Mouse (Mus musculus): Measurements from ENCODE around the gene Mki67. TPM values are rescaled to one million over a fixed set of nuclear protein-coding genes. Genes with fewer than 3 reads are reported as not detected.

Gene Mki67
- polyA plus RNA-seq (2012; ENCODE audit: insufficient read depth, low replicate concordance): 2.3 and 2.9 TPM in 2 replicates

DNA sequence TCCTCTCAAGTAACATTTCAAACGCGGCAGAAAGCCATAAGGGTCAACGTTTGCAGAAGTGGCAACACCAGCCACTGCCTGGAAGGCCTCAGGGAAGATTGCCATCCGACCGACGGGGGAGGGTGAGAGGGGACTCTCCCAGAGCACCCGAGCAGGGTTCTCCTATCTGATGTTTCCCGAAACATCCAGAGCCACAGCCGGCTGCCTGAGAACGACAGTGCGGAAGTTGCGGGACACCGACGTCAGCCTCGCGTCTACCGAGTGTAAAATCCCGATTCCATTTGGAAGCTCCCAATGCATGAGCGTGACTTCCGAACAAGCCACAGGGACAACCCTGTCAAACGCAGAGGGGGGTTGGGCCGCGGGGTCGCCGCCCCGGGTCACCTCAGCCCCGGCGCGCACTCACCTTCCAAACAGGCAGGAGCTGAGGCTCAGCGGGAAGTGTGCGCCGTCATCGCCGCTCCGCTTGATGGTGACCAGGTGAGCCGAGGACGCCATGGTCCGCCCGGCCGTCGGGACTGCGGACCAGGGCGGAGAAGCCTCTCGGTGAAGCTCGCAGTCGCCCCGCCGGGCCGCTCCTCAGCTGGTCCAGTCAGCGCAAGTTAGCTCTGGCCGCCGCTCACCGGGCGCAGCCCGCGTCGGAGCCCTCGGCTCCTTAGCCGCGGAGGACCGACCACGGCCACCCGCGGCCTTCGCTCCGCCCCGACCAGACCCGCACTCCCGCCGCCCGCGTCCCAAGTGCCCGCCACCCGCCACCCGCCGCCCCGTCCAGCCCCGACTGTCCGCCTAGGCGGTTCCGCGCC lies at the start of gene Mki67:
Gene Mki67, minus strand, starts transcription at position 720 of the 803 bp plus-strand sequence.
- H3K36me3 ChIP-seq (replicated peaks; ENCODE audit: low read length): peaks cover 6% of the 10 kb centered on the region
- H3K9me3 ChIP-seq: no peaks in the 10 kb centered on the region
- H3K4me1 ChIP-seq: peaks cover 54% of the 10 kb centered on the region
- TF ChIP-seq FLI1 (IDR thresholded peaks at IDR 0.05; ENCODE audit: low read length) (no peak), GATA1 (IDR thresholded peaks at IDR 0.05; ENCODE audit: borderline replicate concordance, low read length) (no peak)
- H3K4me3 ChIP-seq (replicated peaks): peak within 1 kb of the TSS; percentile 98
- no peaks in the 10 kb centered on the region for H3K27me3 ChIP-seq (replicated peaks)

GRCm38 (mm10) chr7:135763311-135763710 lies 47.1 kb upstream of the Mki67 start:
- TF ChIP-seq FLI1 (IDR thresholded peaks at IDR 0.05; ENCODE audit: low read length) (no peak), GATA1 (IDR thresholded peaks at IDR 0.05; ENCODE audit: borderline replicate concordance, low read length) (no peak)
- Histone ChIP-seq H3K36me3 (replicated peaks; ENCODE audit: low read length) (no peaks in the 10 kb centered on the region), H3K4me1 (no peaks in the 10 kb centered on the region), H3K27me3 (replicated peaks) (peaks cover 22% of the 10 kb centered on the region), H3K9me3 (0 out of 2 replicates have a peak, but pooled peaks cover 3% of the 10 kb centered on the region), H3K4me3 (replicated peaks) (no peak overlapping the region)

DNA sequence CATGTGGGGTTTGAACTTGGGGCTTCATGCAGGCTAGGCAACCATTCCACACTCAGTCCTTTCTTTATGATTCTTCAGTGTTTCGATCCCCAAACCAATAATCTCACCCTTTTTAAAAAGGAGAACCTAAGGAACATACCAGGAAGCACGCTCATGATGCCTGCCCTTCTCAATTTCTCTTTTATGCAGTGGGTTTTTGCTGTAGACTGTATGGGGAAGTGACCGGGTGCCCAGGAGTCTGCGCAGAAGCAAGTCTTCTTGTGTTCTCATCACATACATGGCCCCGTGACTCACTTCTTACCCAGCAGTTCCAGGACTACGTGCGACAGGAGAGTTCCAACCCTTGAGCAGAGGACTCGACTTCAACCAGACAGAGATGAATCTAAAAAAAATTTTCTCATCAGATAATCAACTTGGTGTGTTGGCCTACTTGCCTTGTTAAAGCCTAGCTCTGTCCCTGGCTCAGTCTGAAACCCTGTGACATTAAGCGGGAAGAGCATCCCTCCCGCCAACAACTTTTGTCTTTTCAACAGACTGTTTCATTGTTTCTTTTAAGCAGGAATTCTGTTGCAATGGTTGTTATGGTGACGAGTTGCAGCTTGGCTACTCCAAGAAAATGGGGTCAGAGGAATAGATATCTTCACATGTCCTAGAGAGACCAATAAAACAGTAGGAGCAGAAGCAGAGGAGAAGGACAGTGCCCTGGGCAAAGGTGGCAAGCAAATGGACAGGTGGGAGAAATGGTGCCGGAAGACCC lies 42.8 kb upstream of the Mki67 start:
- peaks cover 30% of the 10 kb centered on the region for H3K27me3 ChIP-seq (replicated peaks)
- no peak for TF ChIP-seq FLI1 (IDR thresholded peaks at IDR 0.05; ENCODE audit: low read length)
- TF ChIP-seq GATA1 (IDR thresholded peaks at IDR 0.05; ENCODE audit: borderline replicate concordance, low read length): no peak
- no peaks in the 10 kb centered on the region for H3K36me3 ChIP-seq (replicated peaks; ENCODE audit: low read length)
- H3K4me3 ChIP-seq (replicated peaks): no peak overlapping the region
- H3K9me3 ChIP-seq: peaks cover 22% of the 10 kb centered on the region
- no peaks in the 10 kb centered on the region for H3K4me1 ChIP-seq

DNA sequence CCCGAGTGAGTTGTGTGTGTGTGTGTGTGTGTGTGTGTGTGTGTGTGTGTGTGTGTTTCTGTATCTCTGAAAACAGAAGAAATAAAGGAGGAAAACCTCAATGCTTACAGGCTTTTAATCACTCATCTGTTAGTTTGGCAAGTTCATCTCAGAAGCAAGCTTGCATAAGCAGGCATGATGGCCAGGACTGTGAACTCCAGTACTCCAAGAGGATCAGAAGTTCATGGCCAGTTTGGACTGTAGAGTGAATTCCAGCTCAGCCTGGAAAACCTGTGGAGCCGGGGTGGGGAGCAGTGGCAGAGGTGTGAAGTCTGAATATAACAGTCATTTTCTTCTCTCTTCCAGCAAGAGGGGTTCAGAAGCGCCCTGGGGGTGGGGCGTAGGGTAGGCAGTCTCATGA lies 42.0 kb upstream of the Mki67 start:
- no peak overlapping the region for H3K4me3 ChIP-seq (replicated peaks)
- no peaks in the 10 kb centered on the region for H3K36me3 ChIP-seq (replicated peaks; ENCODE audit: low read length)
- H3K9me3 ChIP-seq: peaks cover 25% of the 10 kb centered on the region
- TF ChIP-seq FLI1 (IDR thresholded peaks at IDR 0.05; ENCODE audit: low read length) (no peak), GATA1 (IDR thresholded peaks at IDR 0.05; ENCODE audit: borderline replicate concordance, low read length) (no peak)
- no peaks in the 10 kb centered on the region for H3K4me1 ChIP-seq
- peaks cover 29% of the 10 kb centered on the region for H3K27me3 ChIP-seq (replicated peaks)

DNA sequence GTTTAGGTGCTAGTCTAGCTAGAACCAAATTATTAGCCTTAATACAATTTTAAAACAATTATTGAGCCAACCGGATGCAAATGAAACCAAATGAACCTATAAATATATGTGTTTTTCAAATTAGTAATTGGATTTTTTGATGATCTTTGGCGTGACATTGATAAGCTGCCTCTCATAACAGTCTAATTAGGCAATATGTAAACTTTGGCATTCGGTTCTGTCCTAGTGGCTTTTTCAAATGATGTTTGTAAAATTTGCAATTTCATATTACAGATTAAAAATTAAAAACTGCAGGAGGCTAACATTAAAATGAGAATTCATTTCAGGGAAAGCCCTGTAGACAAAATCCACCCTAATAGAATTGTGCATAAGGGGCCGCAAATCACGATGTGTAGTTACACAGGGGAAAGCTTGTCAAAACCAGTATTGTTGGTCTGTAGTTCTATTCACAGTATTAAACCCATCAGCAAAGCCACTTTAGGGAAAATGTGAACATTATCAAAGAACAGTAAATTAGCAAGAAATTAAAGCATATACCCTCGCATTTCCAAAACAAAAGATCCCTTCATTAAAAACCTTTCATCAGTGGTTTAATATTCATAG lies 40.9 kb upstream of the Mki67 start:
- H3K4me1 ChIP-seq: no peaks in the 10 kb centered on the region
- TF ChIP-seq FLI1 (IDR thresholded peaks at IDR 0.05; ENCODE audit: low read length): no peak
- no peak for TF ChIP-seq GATA1 (IDR thresholded peaks at IDR 0.05; ENCODE audit: borderline replicate concordance, low read length)
- no peak overlapping the region for H3K4me3 ChIP-seq (replicated peaks)
- H3K9me3 ChIP-seq: peaks cover 25% of the 10 kb centered on the region
- H3K36me3 ChIP-seq (replicated peaks; ENCODE audit: low read length): no peaks in the 10 kb centered on the region
- peaks cover 24% of the 10 kb centered on the region for H3K27me3 ChIP-seq (replicated peaks)

GRCm38 (mm10) chr7:135748986-135749385 lies 32.8 kb upstream of the Mki67 start:
- Histone ChIP-seq H3K4me1 (peaks cover 24% of the 10 kb centered on the region), H3K9me3 (peaks cover 8% of the 10 kb centered on the region), H3K4me3 (replicated peaks) (no peak overlapping the region), H3K27me3 (replicated peaks) (peaks cover 28% of the 10 kb centered on the region), H3K36me3 (replicated peaks; ENCODE audit: low read length) (no peaks in the 10 kb centered on the region)
- no peak for TF ChIP-seq GATA1 (IDR thresholded peaks at IDR 0.05; ENCODE audit: borderline replicate concordance, low read length)
- no peak for TF ChIP-seq FLI1 (IDR thresholded peaks at IDR 0.05; ENCODE audit: low read length)

GRCm38 (mm10) chr7:135747072-135747471 lies 30.9 kb upstream of the Mki67 start:
- peaks cover 11% of the 10 kb centered on the region for H3K9me3 ChIP-seq
- H3K36me3 ChIP-seq (replicated peaks; ENCODE audit: low read length): no peaks in the 10 kb centered on the region
- no peak for TF ChIP-seq FLI1 (IDR thresholded peaks at IDR 0.05; ENCODE audit: low read length)
- no peak for TF ChIP-seq GATA1 (IDR thresholded peaks at IDR 0.05; ENCODE audit: borderline replicate concordance, low read length)
- no peak overlapping the region for H3K4me3 ChIP-seq (replicated peaks)
- peaks cover 31% of the 10 kb centered on the region for H3K27me3 ChIP-seq (replicated peaks)
- H3K4me1 ChIP-seq: peaks cover 24% of the 10 kb centered on the region

- Histone ChIP-seq H3K9me3 (peaks cover 16% of the 10 kb centered on the region), H3K4me1 (peaks cover 24% of the 10 kb centered on the region), H3K36me3 (replicated peaks; ENCODE audit: low read length) (no peaks in the 10 kb centered on the region), H3K4me3 (replicated peaks) (no peak overlapping the region), H3K27me3 (replicated peaks) (peaks cover 33% of the 10 kb centered on the region)
- TF ChIP-seq FLI1 (IDR thresholded peaks at IDR 0.05; ENCODE audit: low read length): no peak
- no peak for TF ChIP-seq GATA1 (IDR thresholded peaks at IDR 0.05; ENCODE audit: borderline replicate concordance, low read length)
These were observed 30.4 kb upstream of the Mki67 start for GRCm38 (mm10) chr7:135746528-135746927.

DNA sequence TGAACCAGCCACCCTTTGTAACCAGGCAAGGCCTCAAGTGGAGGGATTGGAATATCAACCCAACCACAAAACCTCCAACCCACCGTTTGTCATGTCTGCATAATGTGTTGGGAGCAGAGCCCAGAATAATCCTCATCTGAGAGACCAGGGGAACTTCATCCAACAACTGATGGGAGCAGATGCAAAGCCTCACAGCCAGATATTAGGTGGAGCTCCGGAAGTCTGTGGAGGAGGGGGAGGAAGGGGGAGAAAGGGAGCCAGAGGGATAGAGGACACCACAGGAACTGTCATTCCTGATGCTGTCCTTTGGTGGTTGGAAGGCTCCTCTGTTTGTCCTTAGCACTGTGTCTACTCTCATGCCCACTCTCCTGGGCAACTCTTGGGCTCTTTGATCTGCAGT lies 28.9 kb upstream of the Mki67 start:
- peaks cover 14% of the 10 kb centered on the region for H3K9me3 ChIP-seq
- H3K36me3 ChIP-seq (replicated peaks; ENCODE audit: low read length): no peaks in the 10 kb centered on the region
- no peak overlapping the region for H3K4me3 ChIP-seq (replicated peaks)
- TF ChIP-seq FLI1 (IDR thresholded peaks at IDR 0.05; ENCODE audit: low read length) (no peak), GATA1 (IDR thresholded peaks at IDR 0.05; ENCODE audit: borderline replicate concordance, low read length) (no peak)
- peaks cover 24% of the 10 kb centered on the region for H3K4me1 ChIP-seq
- peaks cover 32% of the 10 kb centered on the region for H3K27me3 ChIP-seq (replicated peaks)
